Mouse (Mus musculus) limb, embryonic 13.5 days (tissue): Measurements from ENCODE around the gene Soga1. TPM values are rescaled to one million over a fixed set of nuclear protein-coding genes. Genes with fewer than 3 reads are reported as not detected.

Source experiments
- polyA plus RNA-seq: library from polyadenylated mRNA; unstranded; fragments of >200 nt; fragmentation: Nextera tagmentation; extraction: Ambion mirVana; gene quantifications from 2 replicates; pipeline ENCODE4 v1.2.1, GENCODE M21; 2015

Soga1 gene
- polyA plus RNA-seq, 1 experiment from 2014 or later: 4.2 TPM

Other genes with a start within 250 kb of the Soga1 start
- 79.8 and 87.5 TPM in 2 replicates for gene Tgif2, start 239.2 kb downstream of the Soga1 start, polyA plus RNA-seq
- 13.2 and 14.9 TPM in 2 replicates for gene 4930518I15Rik, start 221.3 kb downstream of the Soga1 start, polyA plus RNA-seq
- gene Rab5if, start 216.1 kb downstream of the Soga1 start, polyA plus RNA-seq: 153 and 155 TPM in 2 replicates
- gene Sla2, start 192.1 kb downstream of the Soga1 start, polyA plus RNA-seq: 0.33 and 0.36 TPM in 2 replicates
- gene Ndrg3, start 87.2 kb downstream of the Soga1 start, polyA plus RNA-seq: 44.7 and 48.6 TPM in 2 replicates
- 42.3 TPM in 2 replicates for gene Dsn1, start 72.1 kb downstream of the Soga1 start, polyA plus RNA-seq
- gene Tldc2, start 7.8 kb upstream of the Soga1 start, polyA plus RNA-seq: not detected in 2 replicates
- 23.6 and 26.6 TPM in 2 replicates for gene Samhd1, start 56.0 kb upstream of the Soga1 start, polyA plus RNA-seq
- 21.2 and 21.3 TPM in 2 replicates for gene Rbl1, start 125.3 kb upstream of the Soga1 start, polyA plus RNA-seq
- gene Rpn2, start 199.8 kb upstream of the Soga1 start, polyA plus RNA-seq: 307 and 325 TPM in 2 replicates
- 0.83 and 0.85 TPM in 2 replicates for gene Mroh8, start 200.3 kb upstream of the Soga1 start, polyA plus RNA-seq